Mouse (Mus musculus) hematopoietic stem cell, adult 5-6 weeks (primary cell): ENCODE measurements around the gene Nicn1. TPM values are rescaled to one million over a fixed set of nuclear protein-coding genes. Genes with fewer than 3 reads are reported as not detected.
"Not testable (repeated sequence)": the region's sequence is repeated elsewhere in the genome, so short reads cannot be mapped to it uniquely, and the experiment has no call there.

Experiments
- ATAC-seq, 2 experiments: fragments of 125-278 bp in 1 of 2; replicated peaks in 1 of 2; 2 replicates each; pipeline ENCODE4 v1.8.0; 2016 to 2017; ENCODE audit warnings: inconsistent platforms in 2 of 2, mild to moderate bottlenecking in 2 of 2, moderate number of reproducible peaks in 2 of 2, low read depth in 1 of 2, moderate TSS enrichment in 1 of 2; ENCODE audit not compliant: low FRiP score in 2 of 2, poor library complexity in 2 of 2, severe bottlenecking in 2 of 2, insufficient read depth in 1 of 2, low TSS enrichment in 1 of 2
- total RNA-seq: library from RNA; stranded (forward); fragments of 172-1452, 232-1000 nt; gene quantifications from 2 replicates; pipeline ENCODE4 v1.2.3, GENCODE M21; 2017

The Nicn1 gene
- total RNA-seq = 7.0 and 12.5 TPM in 2 replicates

DNA sequence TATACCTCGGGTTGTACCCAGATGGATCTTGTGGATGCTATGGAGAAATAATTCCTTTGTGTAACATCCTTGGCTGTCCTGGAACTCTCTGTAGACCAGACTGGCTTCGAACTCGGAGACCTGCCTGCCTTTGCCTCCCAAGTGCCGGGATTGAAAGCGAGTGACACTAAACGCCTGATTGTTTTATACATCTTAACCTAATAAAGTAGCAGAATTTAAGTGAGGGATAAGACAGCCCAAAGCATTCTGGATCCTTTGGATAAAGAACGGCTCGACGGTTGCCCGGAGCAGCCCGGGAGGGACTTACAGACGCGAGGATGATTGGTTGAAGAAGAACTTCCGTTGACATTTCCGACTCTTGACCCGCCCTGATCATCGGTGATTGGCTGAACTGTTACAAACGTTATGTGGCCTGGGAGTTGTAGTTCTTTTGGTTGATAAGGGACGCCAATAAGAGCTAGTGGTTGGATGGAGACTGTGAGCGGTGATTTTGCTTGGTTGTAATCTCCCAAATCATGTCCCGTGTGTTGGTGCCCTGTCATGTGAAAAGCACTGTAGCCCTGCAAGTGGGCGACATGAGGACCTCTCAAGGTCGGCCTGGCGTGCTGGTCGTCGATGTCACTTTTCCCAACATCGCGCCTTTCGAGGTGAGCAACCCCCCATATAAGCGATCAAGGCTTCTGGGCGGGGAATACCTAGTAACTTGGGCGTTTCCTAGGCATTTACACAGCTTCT is at the start of gene Nicn1:
Nicn1 (plus strand) TSS at position 414 of the 735 bp plus-strand sequence.
- peak; percentile 100 for ATAC-seq

DNA sequence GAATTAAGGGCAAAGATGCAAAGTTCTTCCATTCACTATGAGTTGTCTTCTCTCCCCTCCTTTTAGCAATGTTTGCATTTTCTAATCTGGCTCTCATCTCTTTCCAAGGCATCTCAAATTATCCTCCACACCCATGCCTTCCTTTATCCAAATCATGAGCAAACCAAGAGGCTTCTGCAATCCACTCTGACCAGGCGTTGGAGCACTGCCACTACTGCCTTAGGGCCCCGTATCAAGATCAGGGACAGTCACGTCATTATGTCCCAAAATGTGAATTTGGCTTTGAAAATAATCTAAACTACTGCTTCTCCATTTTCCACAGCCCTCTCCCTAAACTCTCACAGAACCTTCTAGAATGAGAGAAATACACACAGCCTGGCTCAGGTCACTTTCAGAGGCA is 45.7 kb upstream of the Nicn1 start:
- ATAC-seq = no peak

DNA sequence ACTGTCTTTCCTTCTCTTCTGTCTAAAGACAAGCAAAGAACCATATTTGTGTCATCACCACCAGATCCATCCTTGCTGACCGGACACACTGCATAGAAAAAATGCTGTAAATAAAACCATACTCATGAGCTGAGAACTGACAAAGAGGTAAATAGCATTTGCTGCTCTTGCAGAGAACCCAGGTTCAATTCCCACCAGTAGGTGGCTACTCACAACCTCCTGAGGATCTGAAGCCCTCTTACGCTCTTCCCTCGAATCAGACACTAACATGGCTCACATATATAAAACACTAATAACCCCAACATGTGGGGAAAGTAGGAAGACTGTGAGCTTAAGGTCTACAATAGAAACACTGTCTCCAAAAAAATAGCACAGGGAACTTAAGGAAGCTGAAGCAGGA is 45.2 kb upstream of the Nicn1 start:
- no peak for ATAC-seq

DNA sequence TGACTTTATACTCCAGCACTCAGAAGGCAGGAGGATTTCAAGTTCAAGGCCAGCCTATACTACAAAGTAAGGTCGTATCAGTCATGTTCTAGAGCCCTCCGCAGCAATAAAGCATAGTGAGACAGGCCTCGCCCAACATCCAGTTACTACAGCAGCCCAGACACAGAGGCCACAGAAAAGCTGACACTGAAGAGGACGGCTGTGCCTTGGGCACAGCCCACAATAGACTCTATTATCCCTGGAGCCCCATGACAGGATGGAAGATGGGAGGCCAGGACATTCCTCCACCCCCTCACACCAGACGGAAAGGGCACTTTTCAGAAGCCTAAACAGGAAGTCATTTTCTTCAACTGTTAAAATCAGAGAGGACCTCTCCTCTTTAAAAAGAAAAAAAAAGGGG is 41.3 kb upstream of the Nicn1 start:
- ATAC-seq = no peak

DNA sequence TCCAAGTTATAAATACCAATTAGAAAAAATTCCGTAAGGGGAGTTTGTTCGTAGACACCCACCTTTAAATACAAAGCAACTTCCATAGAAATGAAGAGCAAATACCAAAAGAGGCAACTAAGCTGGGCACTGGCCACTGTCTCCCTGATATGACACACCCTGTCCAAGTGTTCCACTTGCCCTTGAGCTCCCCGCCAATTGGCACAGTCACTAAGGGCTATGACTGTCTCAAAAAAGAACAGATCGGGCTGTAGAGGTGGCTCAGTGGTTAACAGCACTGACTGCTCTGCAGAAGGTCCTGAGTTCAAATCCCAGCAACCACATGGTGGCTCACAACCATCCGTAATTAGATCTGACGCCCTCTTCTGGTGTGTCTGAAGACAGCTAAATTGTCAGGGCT is 38.4 kb upstream of the Nicn1 start:
- no peak for ATAC-seq

DNA sequence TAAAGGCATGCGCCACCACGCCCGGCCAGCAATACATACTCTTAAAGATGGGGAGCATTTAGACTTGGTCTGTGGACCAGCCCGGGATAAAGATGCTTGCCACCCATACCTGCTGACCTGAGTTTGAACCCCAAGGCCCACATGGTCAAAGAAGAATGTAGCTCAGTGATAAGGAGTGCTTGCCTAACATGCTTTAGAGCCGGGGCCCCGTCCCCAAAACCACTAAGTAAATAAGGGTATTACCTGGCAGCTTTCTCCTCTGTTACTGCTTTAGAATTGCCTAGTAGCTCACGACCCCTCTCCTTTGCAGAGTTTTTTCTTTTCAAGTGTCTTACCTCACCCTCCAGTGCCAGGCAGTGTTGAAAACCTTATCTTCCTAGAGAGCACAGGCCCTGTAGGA is 37.5 kb upstream of the Nicn1 start:
- no peak for ATAC-seq

DNA sequence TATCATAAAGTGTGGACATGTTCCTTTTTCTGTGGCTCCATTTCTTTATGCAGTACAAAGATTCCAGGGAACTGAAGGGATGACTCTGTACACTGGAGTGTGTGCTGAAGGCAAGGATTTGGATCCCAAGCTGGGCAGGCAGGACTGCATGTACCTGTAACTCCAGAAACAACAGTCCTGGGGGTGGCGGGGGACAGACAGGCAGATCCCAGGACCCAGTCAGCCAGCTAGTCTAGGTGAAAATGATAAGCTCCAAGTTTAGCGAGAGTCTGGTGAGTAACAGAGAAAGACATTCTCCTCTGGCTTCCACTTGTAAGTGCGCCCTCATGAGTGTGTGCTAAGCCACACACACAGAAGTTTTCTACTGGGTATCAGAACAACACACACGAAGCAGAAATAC is 29.7 kb upstream of the Nicn1 start:
- ATAC-seq = no peak

DNA sequence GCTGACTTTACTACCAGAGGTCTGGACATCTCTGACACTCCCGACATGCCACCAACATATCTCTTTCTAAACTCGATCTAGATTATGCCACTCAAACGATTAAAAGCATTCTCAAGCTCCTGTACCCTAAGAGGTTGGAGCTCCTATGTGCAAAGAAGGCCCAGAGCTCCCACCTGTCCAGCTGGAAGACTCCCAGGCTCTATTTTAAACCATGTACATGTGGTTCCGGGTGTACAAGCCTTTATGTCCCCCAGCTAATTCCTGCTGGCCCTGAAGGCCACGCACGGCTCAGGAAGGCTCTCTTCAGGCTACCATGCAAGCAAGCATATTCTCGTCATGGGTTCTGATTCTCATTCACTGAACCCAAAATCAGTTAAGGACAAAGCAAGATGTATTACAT is 28.4 kb upstream of the Nicn1 start:
- ATAC-seq = no peak

DNA sequence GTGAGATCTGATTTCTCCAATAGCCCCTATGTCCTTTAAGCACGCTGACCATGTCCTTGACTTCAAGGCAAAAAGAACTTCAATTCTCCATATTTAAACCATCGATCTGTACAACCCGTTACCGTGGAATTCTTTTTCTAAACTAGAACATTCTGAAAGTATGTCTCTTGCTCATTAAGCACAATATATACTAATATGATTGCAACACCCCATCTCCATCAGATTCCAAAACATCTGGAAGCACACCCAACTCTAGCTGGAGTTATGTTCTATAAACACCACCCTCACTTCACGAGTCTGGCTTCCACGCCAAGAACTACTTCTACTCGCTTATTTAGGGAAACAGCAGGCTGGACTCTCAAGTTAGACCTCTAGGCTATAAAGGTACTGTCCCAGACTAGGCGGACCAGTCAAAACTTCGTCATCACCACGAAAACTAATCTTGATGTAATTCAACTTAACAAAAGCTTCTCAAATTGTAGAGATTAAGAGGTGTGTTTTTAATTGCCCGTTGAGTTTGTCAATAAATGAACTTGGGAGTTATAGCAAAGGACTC is 27.7 kb upstream of the Nicn1 start:
- ATAC-seq = no peak

DNA sequence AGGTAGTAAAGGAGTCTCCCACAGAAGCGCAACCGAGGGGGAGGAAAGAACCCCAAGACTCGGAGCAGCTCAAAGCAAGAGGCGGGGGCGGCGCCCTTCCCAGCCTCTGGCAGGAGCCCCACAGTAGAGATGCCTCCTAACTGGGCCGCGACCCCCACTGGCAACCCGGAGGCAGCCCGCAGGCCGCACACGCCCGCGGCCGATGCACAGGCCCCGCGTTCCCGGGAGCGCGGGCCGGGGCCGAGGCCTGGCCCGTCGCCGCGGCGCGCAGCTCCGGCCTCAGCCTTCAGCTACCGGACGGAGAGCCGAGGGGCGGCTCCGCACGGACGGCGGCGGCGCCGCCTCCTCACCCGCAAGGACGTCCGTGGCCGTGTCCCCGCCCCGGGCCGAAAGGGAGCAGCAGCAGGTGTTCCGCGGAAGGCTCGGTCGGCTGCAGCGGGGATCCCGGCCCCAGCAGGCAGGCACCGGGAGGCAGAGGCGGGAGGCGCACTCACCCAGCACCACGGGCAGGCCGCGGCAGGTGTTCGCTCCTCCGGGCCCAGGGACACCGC is 27.0 kb upstream of the Nicn1 start:
- ATAC-seq = 0 out of 4 replicates have a peak, but pooled peaks of 1 of the 2 experiments have one; percentile 3

DNA sequence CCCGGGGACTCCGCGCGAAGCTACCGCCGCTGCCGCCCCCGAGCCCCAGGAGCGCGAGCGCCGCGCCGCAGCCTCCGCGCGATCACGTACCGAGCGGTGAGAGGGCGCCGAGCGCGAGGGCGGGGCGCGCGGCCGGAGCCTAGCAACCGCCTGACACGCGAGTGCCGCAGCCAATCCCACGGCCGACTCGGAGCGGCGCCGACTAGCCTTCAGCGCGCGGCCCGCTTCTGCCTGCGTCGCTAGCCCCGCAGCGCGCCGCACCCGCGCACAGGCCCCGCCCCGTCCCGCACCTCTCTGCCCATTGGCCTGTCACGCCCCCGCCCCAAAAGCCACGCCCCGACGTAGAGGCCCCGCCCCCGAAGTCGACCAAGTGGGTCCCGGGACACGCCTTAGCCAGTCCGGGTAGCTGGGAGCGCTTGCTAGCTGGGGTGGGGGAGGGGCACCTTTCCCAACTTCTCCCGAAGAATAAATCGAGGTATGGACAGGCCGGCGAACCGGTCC is 26.5 kb upstream of the Nicn1 start, which contains the start of gene Dag1:
Dag1 (minus strand) TSS at position 269 of the 501 bp plus-strand sequence.
- ATAC-seq = peak; percentile 92

DNA sequence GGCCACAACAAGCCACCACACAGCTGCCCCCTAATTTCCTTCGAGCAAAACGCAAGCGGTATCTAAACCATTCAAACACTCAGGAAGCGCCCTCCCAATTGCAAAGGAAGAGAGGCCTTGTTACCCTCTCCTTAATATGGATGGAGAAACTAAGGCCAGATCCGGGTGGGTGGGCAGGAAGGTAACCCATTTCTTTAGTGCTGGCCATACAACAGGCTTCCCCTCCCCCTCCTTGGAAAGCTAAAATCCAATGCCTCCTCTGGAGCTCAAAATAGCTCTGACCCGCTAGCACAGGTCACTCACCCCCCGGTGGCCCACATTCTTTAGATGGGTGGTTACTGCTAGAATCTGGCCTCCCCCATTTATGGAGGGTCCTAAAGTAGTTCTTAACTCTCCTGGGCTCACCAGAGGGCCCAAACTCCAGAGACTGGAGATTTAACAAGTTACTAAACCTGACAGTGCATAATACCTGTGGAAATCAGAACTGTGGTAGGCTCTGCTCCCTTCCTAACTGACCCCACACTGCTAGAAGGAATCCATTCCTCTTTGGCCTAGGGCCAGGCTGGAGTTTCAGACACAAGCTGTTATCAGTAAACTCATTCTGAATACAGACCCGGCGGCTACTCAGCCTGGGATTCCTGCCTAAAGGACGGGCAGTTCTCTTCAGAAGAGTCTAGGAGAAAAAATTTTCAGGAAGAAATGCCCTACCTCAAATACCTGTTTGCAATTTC is 25.9 kb upstream of the Nicn1 start:
- ATAC-seq = peak in 1 of 2 experiments; percentile 24; a peak in 1 of 4 replicates

DNA sequence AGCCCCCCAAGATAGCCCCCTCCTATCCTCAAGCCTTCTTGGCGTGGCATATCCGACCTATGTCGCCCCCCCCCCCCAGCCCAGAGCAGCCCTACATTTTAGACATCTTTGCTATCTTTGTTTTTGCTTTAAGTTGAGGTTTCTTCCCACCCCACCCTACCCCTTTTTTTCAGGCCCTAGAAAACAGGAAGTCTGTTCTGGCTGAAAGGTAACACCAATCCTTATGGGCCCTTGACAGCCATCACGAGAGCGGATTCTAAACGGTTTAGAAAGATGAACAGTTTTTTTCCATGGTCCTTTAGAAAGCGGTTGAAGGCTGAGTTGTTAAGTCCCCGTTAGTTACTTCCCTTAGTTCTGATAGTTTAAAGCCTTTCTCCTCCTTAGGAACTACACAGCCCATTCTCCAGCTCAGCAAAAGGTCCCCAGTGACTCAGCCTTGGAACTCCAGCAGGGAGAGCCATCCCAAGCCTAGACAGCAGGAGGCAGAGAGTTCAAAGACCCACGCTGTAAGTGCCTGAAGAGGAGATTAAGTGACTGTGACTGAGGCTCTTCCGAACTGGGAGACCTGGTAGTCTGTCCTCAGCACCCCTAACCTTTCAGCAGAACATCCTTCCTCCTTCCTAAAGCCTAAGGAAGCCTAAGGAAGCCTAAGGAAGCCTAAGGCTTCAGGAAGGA is 23.8 kb upstream of the Nicn1 start:
- no peak for ATAC-seq

DNA sequence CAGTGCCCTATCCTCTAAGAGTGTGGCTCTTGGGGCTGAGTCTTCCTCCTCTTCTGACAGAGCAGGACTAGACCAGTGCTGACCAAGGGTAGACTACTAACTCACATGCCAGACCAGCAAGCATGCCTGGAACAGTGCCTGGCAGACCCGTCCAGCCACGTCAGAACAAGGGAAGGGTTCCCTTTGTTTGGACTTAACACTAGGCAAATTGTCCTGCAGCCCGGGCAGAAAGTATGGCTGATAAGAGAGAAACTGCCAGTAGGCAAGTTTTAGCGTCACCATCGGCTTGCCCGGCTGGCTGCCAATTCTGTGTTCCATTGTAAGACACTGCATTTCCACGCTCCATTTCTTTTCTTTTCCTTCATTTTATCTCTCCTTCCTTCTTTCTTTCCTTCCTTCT is 22.5 kb upstream of the Nicn1 start:
- no peak for ATAC-seq

DNA sequence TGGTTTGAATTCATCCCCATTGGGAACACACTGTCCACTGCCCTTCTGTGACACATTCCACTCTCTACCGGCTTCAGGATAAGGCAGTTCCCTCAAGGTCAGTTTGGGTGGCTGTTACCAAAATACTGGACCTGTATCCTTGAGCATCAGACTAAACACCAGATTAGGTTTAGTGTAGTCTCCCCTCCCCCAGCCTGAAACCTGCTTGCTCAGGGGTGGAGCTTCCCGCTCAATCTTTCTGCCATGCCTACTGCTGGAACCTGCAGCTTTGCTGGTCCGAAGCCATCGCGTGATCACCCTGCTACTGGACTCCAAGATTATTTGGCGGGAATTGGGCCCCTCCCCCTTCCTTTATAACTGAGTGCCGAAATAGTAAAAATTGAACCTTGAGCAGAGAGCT is 21.5 kb upstream of the Nicn1 start:
- not testable (repeated sequence) for ATAC-seq

DNA sequence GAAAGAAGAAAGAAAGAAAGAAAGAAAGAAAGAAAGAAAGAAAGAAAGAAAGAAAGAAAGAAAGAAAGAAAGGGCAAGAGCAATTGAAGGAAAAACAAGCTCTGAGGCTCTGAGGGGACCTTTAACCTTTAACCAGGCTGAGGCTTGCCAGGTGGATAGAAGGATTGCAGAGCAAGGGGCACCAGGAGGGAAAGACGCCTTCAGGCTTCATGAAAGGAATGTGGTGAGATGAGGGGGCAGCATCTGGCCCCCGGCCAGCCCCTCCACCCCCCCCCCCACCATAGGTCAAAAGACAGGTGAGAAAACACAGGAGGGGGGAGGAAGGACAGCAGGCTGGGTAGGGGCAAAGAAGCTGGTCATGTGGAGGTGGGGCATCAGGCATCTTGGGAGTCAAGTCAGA is 18.3 kb upstream of the Nicn1 start:
- ATAC-seq = no peak

DNA sequence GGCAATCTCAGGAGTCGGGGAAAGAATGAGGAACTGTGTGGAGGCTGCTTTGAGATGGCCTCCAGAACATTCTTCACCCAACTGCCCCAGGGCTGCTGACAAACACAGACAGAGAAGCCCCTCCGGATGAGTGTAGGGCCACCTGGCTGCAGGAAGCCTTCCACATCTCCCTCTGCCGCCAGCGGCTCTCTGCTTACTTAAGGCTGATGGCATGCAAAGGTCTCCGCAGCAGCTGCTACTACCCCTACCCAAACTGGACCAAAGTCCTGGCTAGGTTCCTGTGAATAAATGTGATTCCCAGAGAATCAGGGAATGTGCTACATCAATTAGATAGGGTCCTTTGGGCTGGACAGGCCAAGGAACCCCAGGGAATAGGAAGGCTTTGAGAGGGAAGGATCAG is 17.5 kb upstream of the Nicn1 start:
- ATAC-seq = no peak
